Mouse (Mus musculus) liver, embryonic 15.5 days (tissue): Measurements from ENCODE around the gene Nradd. TPM values are rescaled to one million over a fixed set of nuclear protein-coding genes. Genes with fewer than 3 reads are reported as not detected.

Experiments
- ATAC-seq: fragments of 200-750 bp; cut with Nextera tagmentation; 2 replicates; pipeline ENCODE4 v1.8.0; 2017; ENCODE audit warnings: moderate number of reproducible peaks, mild to moderate bottlenecking, moderate library complexity; ENCODE audit not compliant: insufficient read depth
- H3K27ac ChIP-seq: fragments of 300-500 bp; sonication (generic); replicated peaks from 2 replicates; pipeline ENCODE4 v1.5.1; 2015; ENCODE audit warnings: mild to moderate bottlenecking, inconsistent platforms
- H3K27me3 ChIP-seq: fragments of 300-500 bp; sonication (generic); 2 replicates; pipeline ENCODE4 v1.6.1; 2015; ENCODE audit warnings: mild to moderate bottlenecking, inconsistent platforms
- H3K36me3 ChIP-seq: fragments of 300-500 bp; sonication (generic); replicated peaks from 2 replicates; pipeline ENCODE4 v1.6.1; 2015; ENCODE audit warnings: moderate library complexity, mild to moderate bottlenecking, inconsistent platforms
- H3K4me1 ChIP-seq: fragments of 300-500 bp; sonication (generic); replicated peaks from 2 replicates; pipeline ENCODE4 v1.6.1; 2015; ENCODE audit warnings: inconsistent platforms
- H3K4me2 ChIP-seq: fragments of 300-500 bp; sonication (generic); 2 replicates; pipeline ENCODE4 v1.6.1; 2015; ENCODE audit warnings: moderate library complexity, mild to moderate bottlenecking, inconsistent platforms
- H3K4me3 ChIP-seq: fragments of 300-500 bp; sonication (generic); replicated peaks from 2 replicates; pipeline ENCODE4 v1.5.1; 2015; ENCODE audit warnings: mild to moderate bottlenecking, inconsistent platforms
- H3K9ac ChIP-seq: fragments of 300-500 bp; sonication (generic); 2 replicates; pipeline ENCODE4 v1.6.1; 2015; ENCODE audit warnings: moderate library complexity, mild to moderate bottlenecking, inconsistent platforms
- H3K9me3 ChIP-seq: fragments of 300-500 bp; sonication (generic); replicated peaks from 2 replicates; pipeline ENCODE4 v1.6.1; 2016; ENCODE audit warnings: inconsistent platforms
- WGBS: fragments of 180-500 bp; shearing (Covaris S2); methylation state at CpG from one replicate; pipeline ENCODE4 v1.1.7; 2015; ENCODE audit warnings: mixed read lengths; ENCODE audit not compliant: insufficient replicate concordance; 5-methylcytosine and 5-hydroxymethylcytosine counted together
- polyA plus RNA-seq: library from polyadenylated mRNA; unstranded; fragments of >200 nt; fragmentation: Nextera tagmentation; extraction: Ambion mirVana; gene quantifications from 2 replicates; pipeline ENCODE4 v1.2.1, GENCODE M21; 2015

Gene Nradd
- polyA plus RNA-seq = 1.6 and 2.5 TPM in 2 replicates

DNA sequence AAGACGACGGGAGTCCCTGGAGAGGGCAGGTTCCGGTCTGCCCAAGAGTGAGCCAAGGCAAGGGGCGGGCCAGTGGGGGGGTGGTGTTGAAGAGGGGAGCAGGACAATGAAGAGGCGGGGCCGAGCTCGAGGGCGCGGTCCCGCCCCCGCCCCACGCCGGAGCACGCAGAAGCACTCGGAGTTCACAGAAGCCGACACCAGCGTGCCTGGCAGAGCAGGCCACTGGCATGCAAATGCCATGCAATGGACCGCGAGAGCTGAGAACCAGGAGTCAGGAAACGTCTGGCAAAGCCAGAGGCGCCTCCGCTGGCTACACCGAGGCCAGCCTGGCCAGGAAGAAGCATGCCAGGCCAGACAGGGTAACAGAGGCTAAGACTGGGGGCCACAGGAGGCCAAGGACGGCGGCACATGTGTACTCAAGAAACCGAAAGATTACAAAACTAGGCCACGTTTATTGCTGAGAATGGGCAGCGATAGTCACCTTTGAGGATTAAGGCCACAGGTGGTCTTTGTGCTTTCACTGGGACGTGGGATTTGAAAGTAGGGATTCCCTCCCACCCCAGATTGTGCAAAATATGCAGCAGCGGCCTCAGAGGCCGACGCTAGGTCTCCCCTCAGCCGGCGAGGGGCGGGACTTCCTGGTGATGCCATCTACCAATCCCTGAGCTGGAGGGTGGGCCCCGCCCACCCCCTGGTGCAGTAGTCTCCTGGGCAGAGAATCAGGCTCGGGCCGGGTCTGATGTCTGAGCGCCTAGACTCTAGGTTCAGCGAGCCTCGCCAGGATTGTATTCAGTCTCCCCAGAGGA is at the start of gene Nradd:
Nradd (minus strand) TSS at position 92 of the 806 bp plus-strand sequence.
- H3K9me3 ChIP-seq = no peaks in the 10 kb centered on the region
- peak; percentile 85 for ATAC-seq
- peak within 1 kb of the TSS; percentile 64 for H3K4me3 ChIP-seq
- H3K4me1 ChIP-seq = peaks cover 16% of the 10 kb centered on the region
- no peaks in the 10 kb centered on the region for H3K27me3 ChIP-seq
- peaks cover 19% of the 10 kb centered on the region for H3K36me3 ChIP-seq
- peak within 1 kb of the TSS; percentile 97 for H3K4me2 ChIP-seq
- WGBS = 9% methylated on average over 41 of the region's 41 CpGs
- H3K27ac ChIP-seq = peak within 1 kb of the TSS; percentile 19; the same call in 1 of the 2 replicates
- H3K9ac ChIP-seq = peak within 1 kb of the TSS; percentile 52

DNA sequence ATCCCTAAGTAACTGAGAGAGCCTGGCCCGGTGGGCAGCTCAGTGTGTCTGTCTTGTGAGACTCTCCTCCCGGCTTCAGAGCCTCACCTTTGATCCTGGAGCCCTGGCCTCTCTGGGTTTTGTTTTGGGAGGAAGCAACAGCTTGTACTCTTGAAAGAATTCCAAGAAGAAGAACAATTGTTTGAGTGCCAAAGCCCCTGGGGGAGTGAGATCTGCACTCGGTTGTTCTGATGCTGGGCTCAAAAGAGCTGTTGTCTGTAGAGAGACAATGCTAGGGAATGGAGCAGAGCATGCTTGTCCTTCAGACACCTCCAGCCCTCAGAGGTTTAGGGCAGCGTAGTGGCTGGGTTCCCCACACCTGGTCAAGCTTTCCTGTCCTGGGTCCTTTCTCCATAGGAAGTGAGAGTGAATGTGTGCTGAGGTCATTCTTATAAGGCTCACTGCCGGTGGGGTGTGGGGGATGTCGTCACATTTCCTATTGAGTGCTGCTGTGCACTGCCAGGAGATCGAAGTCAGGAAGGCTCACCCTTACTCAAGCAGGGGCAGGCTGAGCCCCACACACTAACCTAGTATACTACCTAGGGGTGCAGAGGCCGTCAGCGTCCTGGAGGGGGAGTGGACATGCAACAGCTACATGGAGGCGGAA is 49.0 kb upstream of the Nradd start:
- H3K4me1 ChIP-seq = peaks cover 92% of the 10 kb centered on the region

DNA sequence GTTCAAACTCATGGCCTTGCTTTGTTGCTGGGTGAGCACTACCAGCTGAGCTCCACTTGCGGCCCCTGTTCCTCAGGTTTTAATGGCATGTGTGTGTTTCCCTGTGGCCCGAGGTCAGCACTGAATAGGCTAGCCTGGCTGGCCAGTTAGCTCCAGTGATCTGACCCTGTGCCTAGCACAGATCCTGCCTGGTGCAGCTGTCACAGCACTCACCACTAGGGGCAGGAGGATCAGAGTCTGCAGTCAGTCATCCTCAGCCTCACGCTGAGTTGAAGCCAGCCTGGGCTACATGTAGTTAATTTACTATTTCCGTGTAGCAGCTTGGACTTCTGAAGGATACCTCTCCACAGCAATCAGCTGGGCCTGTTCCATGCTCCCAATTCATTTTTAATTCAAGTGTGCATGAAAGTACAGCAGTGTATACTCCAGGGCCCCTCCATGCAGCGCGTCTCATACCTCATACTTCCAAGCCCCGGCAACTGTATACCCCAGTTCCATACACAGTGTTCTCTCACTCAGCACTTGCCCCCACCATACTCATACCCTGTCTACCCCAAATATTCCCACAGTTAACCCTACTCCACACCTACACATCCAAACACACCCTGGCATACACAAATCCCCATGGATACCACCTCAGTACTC is 48.3 kb upstream of the Nradd start:
- H3K4me2 ChIP-seq = no peak overlapping the region
- no peak overlapping the region for H3K27ac ChIP-seq
- no peak for ATAC-seq
- peaks cover 22% of the 10 kb centered on the region for H3K27me3 ChIP-seq
- H3K4me3 ChIP-seq = no peak overlapping the region
- 63% methylated on average over 7 of the region's 7 CpGs for WGBS
- H3K4me1 ChIP-seq = peaks cover 93% of the 10 kb centered on the region
- no peaks in the 10 kb centered on the region for H3K36me3 ChIP-seq
- no peak overlapping the region for H3K9ac ChIP-seq
- H3K9me3 ChIP-seq = no peaks in the 10 kb centered on the region

More for the DNA sequence above, 49.0 kb upstream of the Nradd start:
- H3K4me3 ChIP-seq = no peak overlapping the region
- no peak overlapping the region; the same call in 1 of the 2 replicates for H3K27ac ChIP-seq
- 44% methylated on average over 10 of the region's 10 CpGs for WGBS
- no peak overlapping the region for H3K9ac ChIP-seq
- ATAC-seq = no peak
- H3K36me3 ChIP-seq = no peaks in the 10 kb centered on the region
- peaks cover 22% of the 10 kb centered on the region for H3K27me3 ChIP-seq
- H3K4me2 ChIP-seq = no peak overlapping the region
- no peaks in the 10 kb centered on the region for H3K9me3 ChIP-seq

DNA sequence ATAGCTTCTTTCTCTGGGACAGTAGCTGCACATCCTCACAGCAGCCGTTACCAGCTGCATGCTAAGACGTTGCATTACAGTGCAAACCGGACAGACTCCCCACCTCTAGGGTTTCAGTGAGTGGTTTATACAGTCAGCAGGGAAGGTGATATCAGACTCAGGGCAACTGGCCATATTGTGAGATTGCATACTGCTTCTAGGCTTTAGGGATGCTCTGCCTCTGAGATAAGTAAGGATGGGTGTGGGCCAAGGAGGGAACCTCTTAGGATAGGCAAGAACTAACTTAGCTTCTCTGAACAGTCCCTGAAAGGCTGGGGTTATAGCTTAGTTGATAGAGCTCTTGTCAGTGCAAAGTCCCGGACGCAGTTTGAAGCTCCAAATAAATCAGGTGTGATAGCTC is 45.5 kb upstream of the Nradd start:
- WGBS = 39% methylated on average over 5 of the region's 5 CpGs
- ATAC-seq = peak; percentile 29
- no peak overlapping the region for H3K4me3 ChIP-seq
- peak overlapping the region; percentile 43; the same call in 1 of the 2 replicates for H3K27ac ChIP-seq
- no peak overlapping the region for H3K9ac ChIP-seq
- no peaks in the 10 kb centered on the region for H3K9me3 ChIP-seq
- peaks cover 22% of the 10 kb centered on the region for H3K27me3 ChIP-seq
- no peaks in the 10 kb centered on the region for H3K36me3 ChIP-seq
- peaks cover 94% of the 10 kb centered on the region for H3K4me1 ChIP-seq
- H3K4me2 ChIP-seq = peak overlapping the region; percentile 41

DNA sequence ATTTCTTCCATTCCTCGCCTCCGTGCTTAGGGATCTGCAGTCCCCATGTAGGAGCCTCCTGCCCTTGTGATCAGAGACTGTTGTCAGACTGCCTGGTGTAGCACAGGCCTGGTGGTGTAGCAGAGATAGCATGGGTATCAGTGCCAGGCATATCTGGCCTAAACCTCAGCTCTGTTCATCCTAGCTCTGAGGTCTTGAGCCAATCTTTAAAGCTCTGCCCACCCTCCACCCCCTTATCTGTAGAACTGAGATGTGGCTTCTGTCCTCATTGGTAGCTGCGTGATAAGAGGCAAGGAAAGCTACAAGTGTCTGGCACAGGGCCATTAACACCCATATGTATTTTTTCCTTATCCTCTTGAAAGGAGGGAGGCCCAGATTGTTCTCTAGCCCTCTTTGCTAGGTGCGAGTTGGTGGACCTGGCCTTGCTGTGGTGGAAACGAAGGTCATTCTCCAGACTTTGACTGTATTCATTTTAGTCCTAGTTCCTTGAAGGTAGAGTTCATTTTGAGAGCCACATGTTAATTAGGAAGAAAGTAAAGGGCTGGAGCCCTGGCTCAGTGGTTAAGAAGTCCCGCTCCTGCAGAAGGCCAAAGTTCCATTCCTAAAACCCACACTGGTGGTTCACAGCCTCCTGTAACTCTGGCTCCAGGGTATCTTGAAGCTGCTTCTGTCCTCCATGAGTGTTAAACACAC is 44.5 kb upstream of the Nradd start:
- H3K4me3 ChIP-seq = no peak overlapping the region
- no peaks in the 10 kb centered on the region for H3K9me3 ChIP-seq
- no peak overlapping the region for H3K9ac ChIP-seq
- no peaks in the 10 kb centered on the region for H3K36me3 ChIP-seq
- H3K27me3 ChIP-seq = peaks cover 22% of the 10 kb centered on the region
- peak; percentile 86 for ATAC-seq
- H3K27ac ChIP-seq = peak overlapping the region; percentile 61
- WGBS = 22% methylated on average over 6 of the region's 6 CpGs
- H3K4me1 ChIP-seq = peaks cover 95% of the 10 kb centered on the region
- peak overlapping the region; percentile 35 for H3K4me2 ChIP-seq

DNA sequence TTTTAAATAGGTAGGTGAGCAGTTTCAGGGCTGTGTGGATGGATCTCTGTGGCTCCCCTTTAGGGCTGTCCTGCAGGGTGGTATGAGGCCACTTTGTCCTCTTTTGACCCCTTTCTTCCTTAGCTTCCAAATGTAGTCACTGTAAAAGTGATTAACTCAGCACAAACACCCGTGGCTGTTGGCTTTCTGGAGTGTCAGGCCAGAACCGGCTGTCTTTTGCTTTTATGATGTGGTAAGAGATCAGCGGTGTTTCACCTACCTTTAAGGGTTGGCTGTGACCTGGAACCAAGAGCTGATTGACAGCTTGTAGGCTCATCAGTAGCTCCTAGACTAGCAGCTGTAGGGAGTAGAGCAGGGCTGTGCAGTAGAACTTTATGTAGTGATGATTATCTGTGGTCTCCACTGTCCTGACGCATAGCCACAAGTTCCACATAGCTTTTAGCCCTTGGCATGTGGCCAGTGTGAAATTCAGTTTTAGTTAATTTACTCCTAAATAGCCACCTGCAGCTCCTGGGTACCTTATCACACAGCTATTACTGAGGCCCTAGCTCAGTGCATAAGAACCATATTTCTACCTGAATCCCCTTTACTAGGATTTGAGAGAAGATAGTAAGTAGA is 43.1 kb upstream of the Nradd start:
- Histone ChIP-seq H3K9ac (no peak overlapping the region), H3K9me3 (no peaks in the 10 kb centered on the region), H3K4me2 (no peak overlapping the region; the same call in 1 of the 2 replicates), H3K4me3 (no peak overlapping the region), H3K27me3 (peaks cover 22% of the 10 kb centered on the region), H3K4me1 (peaks cover 93% of the 10 kb centered on the region), H3K36me3 (no peaks in the 10 kb centered on the region), H3K27ac (no peak overlapping the region)
- WGBS = 19% methylated on average over 4 of the region's 4 CpGs
- no peak for ATAC-seq

DNA sequence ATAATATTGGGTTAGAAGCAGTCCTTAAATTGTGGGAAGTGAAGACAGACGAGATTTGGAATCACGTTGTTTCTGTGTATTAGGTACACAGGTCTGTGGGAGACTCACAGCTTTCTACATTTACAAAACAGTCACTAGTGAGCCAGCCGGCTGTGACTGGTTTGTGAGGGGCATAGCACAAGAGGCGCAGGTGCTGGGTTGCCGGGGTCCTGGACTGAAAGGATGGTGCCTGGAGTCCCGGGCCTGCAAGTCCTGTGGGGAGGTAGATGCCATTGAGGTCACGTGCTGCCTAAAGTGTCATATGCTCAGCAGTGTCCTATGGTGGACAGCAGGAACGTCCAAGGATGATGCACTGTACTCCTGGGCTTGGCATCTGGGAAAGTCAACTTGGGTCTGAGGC is 42.1 kb upstream of the Nradd start:
- peak; percentile 14 for ATAC-seq
- WGBS = 19% methylated on average over 8 of the region's 8 CpGs
- H3K4me1 ChIP-seq = peaks cover 97% of the 10 kb centered on the region

DNA sequence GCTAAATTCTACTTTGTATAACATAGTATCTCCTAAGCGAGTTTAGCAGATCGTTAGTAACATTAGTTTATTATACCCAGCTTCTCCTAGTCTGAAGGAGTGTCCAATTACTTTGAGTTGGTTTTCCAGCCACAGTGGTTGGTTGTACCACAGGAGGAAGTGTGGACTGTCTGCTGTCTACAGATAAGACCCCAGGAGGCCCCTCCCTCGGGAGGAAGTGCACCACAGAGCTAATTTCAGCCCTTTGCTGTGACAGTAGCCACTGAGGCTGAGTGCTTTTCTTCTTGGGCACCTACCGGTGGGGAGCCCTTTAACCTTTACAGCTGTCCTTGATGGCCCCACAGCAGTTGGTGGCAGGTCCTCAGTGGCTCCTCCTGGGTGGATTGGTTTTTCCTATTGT is 41.7 kb upstream of the Nradd start:
- Histone ChIP-seq H3K4me3 (peak overlapping the region; percentile 50), H3K36me3 (no peaks in the 10 kb centered on the region), H3K9me3 (no peaks in the 10 kb centered on the region), H3K4me2 (peak overlapping the region; percentile 81), H3K9ac (peak overlapping the region; percentile 61), H3K27ac (peak overlapping the region; percentile 88), H3K4me1 (peaks cover 97% of the 10 kb centered on the region), H3K27me3 (peaks cover 16% of the 10 kb centered on the region)
- 7% methylated on average over 4 of the region's 4 CpGs for WGBS
- peak; percentile 82 for ATAC-seq

More for the DNA sequence above, 42.1 kb upstream of the Nradd start:
- peak overlapping the region; percentile 50 for H3K4me3 ChIP-seq
- peak overlapping the region; percentile 88 for H3K27ac ChIP-seq
- H3K27me3 ChIP-seq = peaks cover 20% of the 10 kb centered on the region
- H3K9ac ChIP-seq = peak overlapping the region; percentile 61
- no peaks in the 10 kb centered on the region for H3K9me3 ChIP-seq
- H3K36me3 ChIP-seq = no peaks in the 10 kb centered on the region
- peak overlapping the region; percentile 81 for H3K4me2 ChIP-seq

DNA sequence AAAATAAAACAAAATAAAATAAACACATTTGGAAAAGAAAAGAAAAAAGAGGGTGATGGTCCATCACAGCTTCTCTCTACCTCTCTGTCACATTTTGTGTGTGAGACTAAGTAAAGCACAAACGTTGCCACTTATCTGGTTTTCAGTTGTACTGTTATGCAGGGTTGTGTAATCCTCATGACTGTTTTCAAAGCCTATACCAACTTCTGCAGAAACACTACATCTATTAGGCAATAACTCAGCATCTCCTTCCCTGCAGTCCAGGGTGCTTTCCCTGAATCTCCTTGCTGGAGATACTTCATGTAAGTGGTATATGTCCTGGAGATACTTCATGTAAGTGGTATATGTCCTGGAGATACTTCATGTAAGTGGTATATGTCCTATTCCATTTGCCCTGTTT is 38.6 kb upstream of the Nradd start:
- Histone ChIP-seq H3K4me3 (no peak overlapping the region), H3K27ac (peak overlapping the region; percentile 56; the same call in 1 of the 2 replicates), H3K9me3 (no peaks in the 10 kb centered on the region), H3K9ac (no peak overlapping the region), H3K4me1 (peaks cover 96% of the 10 kb centered on the region), H3K4me2 (no peak overlapping the region; the same call in 1 of the 2 replicates), H3K36me3 (no peaks in the 10 kb centered on the region; the same call in none of the 2 replicates), H3K27me3 (no peaks in the 10 kb centered on the region)
- 25% methylated on average over 1 of the region's 1 CpGs for WGBS
- ATAC-seq = no peak
